Mouse (Mus musculus) spleen, postnatal 10 days (tissue): ENCODE results near the gene Map6.

Experiments
- DNase-seq, 2 experiments: peaks; one replicate each; pipeline ENCODE4 v3.0.0; 2021 to 2022; ENCODE audit warnings: low spot score in 2 of 2

Gene Map6

GRCm38 (mm10) chr7:99264597-99264996 is 2.6 kb upstream of the Map6 start:
- no peak for DNase-seq

GRCm38 (mm10) chr7:99267897-99268505 is 754 bp downstream of the Map6 start:
- peak in 1 of 2 experiments; percentile 24 for DNase-seq

- no peak for DNase-seq
Measured at GRCm38 (mm10) chr7:99268506-99268900, 1.3 kb downstream of the Map6 start.

- no peak for DNase-seq
Measured at GRCm38 (mm10) chr7:99268951-99269945, 2.0 kb downstream of the Map6 start.

GRCm38 (mm10) chr7:99271630-99272029 is 4.4 kb downstream of the Map6 start:
- DNase-seq, result no peak

GRCm38 (mm10) chr7:99275131-99275530 is 7.9 kb downstream of the Map6 start:
- DNase-seq, result no peak

- DNase-seq, result no peak
Measured at GRCm38 (mm10) chr7:99276679-99277078, 9.4 kb downstream of the Map6 start.

GRCm38 (mm10) chr7:99278309-99278708 is 11.1 kb downstream of the Map6 start:
- no peak for DNase-seq

GRCm38 (mm10) chr7:99279586-99279985 is 12.3 kb downstream of the Map6 start:
- no peak for DNase-seq

GRCm38 (mm10) chr7:99287287-99287686 is 20.0 kb downstream of the Map6 start:
- DNase-seq, result no peak

- DNase-seq, result no peak
Measured at GRCm38 (mm10) chr7:99290008-99290407, 22.8 kb downstream of the Map6 start.

GRCm38 (mm10) chr7:99290925-99291324 is 23.7 kb downstream of the Map6 start:
- DNase-seq, result no peak

GRCm38 (mm10) chr7:99294198-99294780 is 27.0 kb downstream of the Map6 start:
- no peak for DNase-seq

GRCm38 (mm10) chr7:99295104-99295503 is 27.9 kb downstream of the Map6 start:
- DNase-seq, result no peak

- no peak for DNase-seq
Measured at GRCm38 (mm10) chr7:99300650-99301175, 33.5 kb downstream of the Map6 start.

- no peak for DNase-seq
Measured at GRCm38 (mm10) chr7:99304029-99304428, 36.8 kb downstream of the Map6 start.

GRCm38 (mm10) chr7:99304949-99305372 is 37.7 kb downstream of the Map6 start:
- no peak for DNase-seq

- DNase-seq, result no peak
Measured at GRCm38 (mm10) chr7:99305688-99306087, 38.4 kb downstream of the Map6 start.

- no peak for DNase-seq
Measured at GRCm38 (mm10) chr7:99306640-99307039, 39.4 kb downstream of the Map6 start.

GRCm38 (mm10) chr7:99311433-99311832 is 44.2 kb downstream of the Map6 start:
- no peak for DNase-seq

GRCm38 (mm10) chr7:99312058-99312457 is 44.8 kb downstream of the Map6 start:
- no peak for DNase-seq

- DNase-seq, result no peak
Measured at GRCm38 (mm10) chr7:99312671-99313143, 45.5 kb downstream of the Map6 start.
